Mouse (Mus musculus): ENCODE measurements at regions not wholly inside any gene's neighbourhood (a gene's known extent, or its start where the extent isn't known, plus 50 kb on each side); places are given as distances from the start of the nearest gene placed in this dataset.

DNA sequence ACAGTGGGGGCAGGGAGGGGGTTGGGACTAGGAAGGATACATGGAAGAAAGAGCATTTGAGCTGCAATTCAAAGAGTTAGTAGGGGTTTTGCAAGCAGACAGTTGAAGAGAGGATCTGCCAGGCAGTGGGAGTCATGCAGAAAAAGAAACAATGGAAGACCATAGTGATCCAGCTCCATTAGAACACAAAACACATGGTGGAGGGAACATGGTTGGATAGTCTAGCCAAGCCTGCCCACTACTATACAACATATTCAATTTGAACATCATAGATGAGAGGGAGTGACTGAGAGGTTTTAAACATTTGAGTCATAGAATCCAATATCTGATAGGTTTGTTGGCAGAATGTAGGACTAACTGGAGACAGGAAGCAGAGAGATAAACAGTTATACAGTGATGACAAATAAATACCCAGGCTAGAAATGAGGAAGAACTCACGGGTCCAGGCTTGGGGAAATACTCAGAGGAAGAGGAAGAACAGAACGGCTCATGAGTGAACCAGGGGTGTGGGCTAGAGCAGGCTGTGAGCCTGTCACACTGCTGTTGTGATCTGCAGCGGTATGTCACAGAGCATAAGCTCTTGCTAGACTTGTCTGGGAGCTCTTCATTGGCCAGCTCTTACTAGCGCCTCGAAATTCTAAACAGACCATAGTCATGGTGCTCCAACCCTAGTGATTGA is 646.5 kb downstream of the Bcl11a start:
- TF ChIP-seq GATA1 (IDR thresholded peaks at IDR 0.05; ENCODE audit: borderline replicate concordance, low read length) (no peak), FLI1 (IDR thresholded peaks at IDR 0.05; ENCODE audit: low read length) (no peak)

All from megakaryocyte, embryonic 14.5 days (primary cell).